Mouse (Mus musculus) heart, embryonic 14.5 days (tissue): ENCODE results near the gene Klrg1. TPM values are rescaled to one million over a fixed set of nuclear protein-coding genes. Genes with fewer than 3 reads are reported as not detected.

Experiments used
- ATAC-seq: fragments of 200-750 bp; cut with Nextera tagmentation; 2 replicates; pipeline ENCODE4 v1.8.0; 2017; ENCODE audit warnings: low read depth, moderate TSS enrichment; ENCODE audit not compliant: insufficient number of reproducible peaks, insufficient read depth, low FRiP score
- H3K27ac ChIP-seq, 2 experiments: fragments of 200-500 bp in 1 of 2; fragments of 300-500 bp in 1 of 2; sonication (generic) in 1 of 2; replicated peaks in 1 of 2; 2 replicates each; pipeline ENCODE4 v1.5.1; 2012 to 2014; ENCODE audit warnings: low read depth in 2 of 2, low read length in 2 of 2, control low read depth in 1 of 2, mild to moderate bottlenecking in 1 of 2, mixed read lengths in 1 of 2; ENCODE audit not compliant: control insufficient read depth in 1 of 2, insufficient read depth in 1 of 2
- H3K27me3 ChIP-seq: fragments of 300-500 bp; sonication (generic); 2 replicates; pipeline ENCODE4 v1.6.1; 2014; ENCODE audit warnings: mild to moderate bottlenecking, low read length, control low read depth; ENCODE audit not compliant: control insufficient read depth, insufficient read depth
- H3K36me3 ChIP-seq: fragments of 300-500 bp; sonication (generic); 2 replicates; pipeline ENCODE4 v1.6.1; 2014; ENCODE audit warnings: mild to moderate bottlenecking, control low read depth, low read length, mixed read lengths; ENCODE audit not compliant: control insufficient read depth, insufficient read depth
- H3K4me1 ChIP-seq, 2 experiments: fragments of 200-500 bp in 1 of 2; fragments of 300-500 bp in 1 of 2; sonication (generic) in 1 of 2; 2 replicates each; pipeline ENCODE4 v1.6.1; 2012 to 2014; ENCODE audit warnings: low read length in 2 of 2, control low read depth in 1 of 2, mixed read lengths in 1 of 2; ENCODE audit not compliant: control insufficient read depth in 2 of 2, insufficient read depth in 2 of 2
- H3K4me2 ChIP-seq: fragments of 300-500 bp; sonication (generic); 2 replicates; pipeline ENCODE4 v1.6.1; 2014; ENCODE audit warnings: mild to moderate bottlenecking, low read length
- H3K4me3 ChIP-seq, 2 experiments: fragments of 200-500 bp in 1 of 2; fragments of 300-500 bp in 1 of 2; sonication (generic) in 1 of 2; 2 replicates each; pipeline ENCODE4 v1.5.1; 2012 to 2014; ENCODE audit warnings: low read length in 2 of 2, mild to moderate bottlenecking in 2 of 2, control low read depth in 1 of 2, low read depth in 1 of 2, moderate library complexity in 1 of 2; ENCODE audit not compliant: control insufficient read depth in 1 of 2, insufficient read depth in 1 of 2
- H3K9ac ChIP-seq: fragments of 300-500 bp; sonication (generic); 2 replicates; pipeline ENCODE4 v1.6.1; 2014; ENCODE audit warnings: mild to moderate bottlenecking, low read length
- H3K9me3 ChIP-seq: fragments of 300-500 bp; sonication (generic); 2 replicates; pipeline ENCODE4 v1.6.1; 2016; ENCODE audit warnings: low read length, control low read depth; ENCODE audit not compliant: control insufficient read depth
- WGBS: fragments of 180-500 bp; shearing (Covaris S2); extraction: QIAGEN DNeasy Blood & Tissue Kit; methylation state at CpG from one replicate; pipeline ENCODE4 v1.1.7; 2014; 5-methylcytosine and 5-hydroxymethylcytosine counted together
- polyA plus RNA-seq: library from polyadenylated mRNA; unstranded; fragments of >200 nt; fragmentation: Nextera tagmentation; extraction: Ambion mirVana; gene quantifications from 2 replicates; pipeline ENCODE4 v1.2.1, GENCODE M21; 2014

The Klrg1 gene
- polyA plus RNA-seq, 1 experiment from 2014 or later, result not detected

DNA sequence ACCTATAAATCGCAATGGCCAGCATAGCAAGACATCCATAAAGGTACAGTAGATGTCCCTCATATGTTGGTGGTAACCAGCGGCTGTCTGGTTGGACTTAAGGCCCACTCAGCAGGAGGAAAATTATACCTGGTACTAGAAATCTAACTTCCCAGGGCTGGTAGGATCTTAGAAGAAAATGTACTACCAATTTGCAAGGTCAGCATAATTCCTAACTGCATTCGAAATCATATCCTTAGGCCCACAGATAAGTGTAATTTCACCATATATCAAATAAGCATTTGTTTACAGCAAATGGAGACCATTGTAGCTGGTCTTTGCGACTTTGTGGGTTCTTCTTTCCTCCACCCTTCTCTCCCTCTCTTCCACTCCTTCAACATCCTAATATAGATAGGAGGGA, 24.0 kb upstream of the Klrg1 start:
- H3K27ac ChIP-seq, result no peak overlapping the region
- H3K4me2 ChIP-seq, result no peak overlapping the region
- no peak for ATAC-seq
- H3K36me3 ChIP-seq, result no peaks in the 10 kb centered on the region
- H3K4me3 ChIP-seq, result no peak overlapping the region
- peaks cover 3 to 16% of the 10 kb centered on the region in 2 experiments; a peak in 3 of 4 replicates for H3K4me1 ChIP-seq
- H3K9ac ChIP-seq, result no peak overlapping the region
- whole genome bisulfite sequencing, result 75% methylated on average over 4 of the region's 4 CpGs
- no peaks in the 10 kb centered on the region for H3K9me3 ChIP-seq
- no peaks in the 10 kb centered on the region for H3K27me3 ChIP-seq

DNA sequence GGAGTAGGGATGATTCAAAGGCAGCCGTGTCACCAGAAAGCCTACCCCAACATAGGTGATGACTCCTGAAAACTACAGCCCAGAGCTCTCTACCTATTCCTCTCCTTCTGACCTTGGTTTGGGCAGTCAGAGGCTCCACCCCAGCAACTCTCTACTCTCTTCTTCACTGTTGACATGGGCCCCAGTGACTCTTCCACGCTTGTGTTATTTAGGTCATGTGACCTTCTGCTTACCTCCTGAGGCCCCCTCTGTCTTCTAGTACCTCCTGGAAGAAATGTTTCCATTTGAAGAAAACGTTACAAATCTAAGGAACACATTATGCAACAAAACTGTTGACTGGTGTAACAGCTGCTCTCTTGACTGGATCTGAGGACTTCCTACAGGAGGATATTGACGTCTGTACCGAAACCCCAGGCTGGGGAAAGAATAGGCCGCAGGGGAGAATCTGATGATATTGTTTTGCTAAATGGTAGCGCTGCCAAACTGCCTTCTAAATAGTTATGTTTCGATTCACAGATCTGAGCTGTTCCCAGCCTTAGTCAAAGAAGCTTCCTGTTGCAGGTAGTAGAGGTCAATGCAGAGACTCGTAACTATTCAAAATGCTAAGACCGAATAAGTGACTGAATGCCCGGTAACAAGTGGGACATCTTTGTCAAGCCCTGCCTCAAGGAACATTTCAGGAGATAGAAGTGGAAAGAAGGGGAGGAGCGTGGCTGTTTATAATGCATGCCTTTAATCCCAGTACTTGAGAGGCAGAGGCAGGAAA, 22.3 kb upstream of the Klrg1 start:
- Histone ChIP-seq H3K4me1 (peaks cover 3 to 7% of the 10 kb centered on the region in 2 experiments; a peak in 3 of 4 replicates), H3K4me2 (no peak overlapping the region), H3K36me3 (no peaks in the 10 kb centered on the region), H3K9ac (no peak overlapping the region), H3K27ac (no peak overlapping the region), H3K4me3 (no peak overlapping the region), H3K9me3 (no peaks in the 10 kb centered on the region), H3K27me3 (no peaks in the 10 kb centered on the region)
- no peak for ATAC-seq
- 76% methylated on average over 12 of the region's 12 CpGs for WGBS

GRCm38 (mm10) chr6:122304355-122304754, 21.7 kb upstream of the Klrg1 start:
- Histone ChIP-seq H3K4me3 (no peak overlapping the region), H3K4me1 (peaks cover under 1 to 3% of the 10 kb centered on the region in 2 experiments; a peak in 2 of 4 replicates), H3K27me3 (no peaks in the 10 kb centered on the region), H3K9me3 (no peaks in the 10 kb centered on the region), H3K27ac (no peak overlapping the region), H3K36me3 (no peaks in the 10 kb centered on the region), H3K9ac (no peak overlapping the region), H3K4me2 (no peak overlapping the region)
- ATAC-seq, result no peak
- 37% methylated on average over 6 of the region's 6 CpGs for WGBS

DNA sequence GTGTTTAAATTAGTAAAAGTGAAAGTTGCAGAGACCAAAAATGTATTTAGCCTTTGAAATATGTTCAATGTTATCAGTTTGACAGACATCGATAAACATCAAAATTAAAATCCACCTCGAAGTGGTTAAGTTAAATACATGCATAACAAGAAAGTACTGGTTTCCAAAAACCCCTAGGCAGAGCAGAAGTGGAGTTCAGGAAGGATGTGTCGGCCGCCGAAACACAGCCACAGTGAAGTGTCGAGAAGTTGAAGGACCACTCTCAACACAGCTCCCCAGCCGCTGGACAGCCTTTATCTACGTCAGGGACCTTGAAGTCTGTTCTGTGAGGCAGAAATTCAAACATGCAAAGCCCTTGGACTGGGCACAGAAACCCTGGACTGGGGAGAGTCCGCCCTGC, 20.8 kb upstream of the Klrg1 start:
- Histone ChIP-seq H3K27ac (no peak overlapping the region), H3K9me3 (no peaks in the 10 kb centered on the region), H3K4me3 (no peak overlapping the region), H3K27me3 (no peaks in the 10 kb centered on the region), H3K4me1 (peaks cover 0 to 3% of the 10 kb centered on the region in 2 experiments; a peak in 1 of 4 replicates), H3K4me2 (peak overlapping the region; percentile 45), H3K9ac (no peak overlapping the region), H3K36me3 (no peaks in the 10 kb centered on the region)
- WGBS, result 32% methylated on average over 9 of the region's 9 CpGs
- no peak for ATAC-seq

DNA sequence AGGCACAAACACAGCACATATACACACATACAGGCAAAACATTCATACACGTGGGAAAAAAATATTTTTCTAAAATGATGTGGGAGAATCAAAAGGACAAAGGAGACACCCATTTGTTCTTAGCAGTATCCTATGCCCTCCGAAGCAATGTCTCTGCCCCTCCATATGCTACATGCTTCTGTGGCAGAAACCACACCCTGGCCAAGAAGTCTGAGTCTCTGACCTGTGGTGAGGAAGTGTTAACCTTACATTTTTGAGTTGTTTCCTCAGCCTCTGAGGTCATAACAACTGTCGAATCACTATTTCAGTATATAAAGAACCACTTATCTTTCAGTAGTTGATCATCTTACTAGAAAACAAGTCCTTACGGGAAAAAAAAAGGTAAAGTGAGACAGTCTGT, 20.0 kb upstream of the Klrg1 start:
- WGBS, result 85% methylated on average over 4 of the region's 4 CpGs
- H3K4me3 ChIP-seq, result no peak overlapping the region
- H3K9me3 ChIP-seq, result no peaks in the 10 kb centered on the region
- H3K27ac ChIP-seq, result no peak overlapping the region
- no peak for ATAC-seq
- no peaks in the 10 kb centered on the region for H3K36me3 ChIP-seq
- H3K9ac ChIP-seq, result no peak overlapping the region
- peaks cover 3% of the 10 kb centered on the region in 2 experiments; a peak in 1 of 4 replicates for H3K4me1 ChIP-seq
- no peaks in the 10 kb centered on the region for H3K27me3 ChIP-seq
- H3K4me2 ChIP-seq, result no peak overlapping the region

GRCm38 (mm10) chr6:122302121-122302520, 19.4 kb upstream of the Klrg1 start:
- WGBS, result 83% methylated on average over 1 of the region's 1 CpGs

DNA sequence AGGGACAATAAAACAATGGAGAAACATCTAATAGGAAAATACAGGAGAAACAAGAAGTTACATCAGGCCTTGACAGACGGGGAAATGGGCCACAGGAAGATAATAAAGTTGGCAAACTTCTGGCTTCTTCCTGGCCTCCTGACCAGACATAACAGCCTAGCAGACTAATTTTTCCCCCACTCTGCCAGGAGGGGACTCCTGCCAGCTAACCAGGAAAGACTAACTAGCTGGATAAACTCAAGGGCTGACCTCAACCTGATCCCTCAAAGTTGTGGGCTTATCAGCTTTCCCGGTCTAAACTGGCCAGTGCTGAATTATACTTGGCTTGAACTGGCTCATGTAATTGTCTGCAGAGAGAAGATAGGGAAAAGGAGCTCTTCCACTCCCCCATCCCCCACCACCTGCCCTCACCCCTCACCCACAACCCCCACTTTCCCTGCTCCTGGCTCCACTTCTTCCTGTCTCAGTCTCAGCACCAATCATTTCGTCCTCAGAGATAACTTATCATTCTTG, 17.0 kb upstream of the Klrg1 start:
- Histone ChIP-seq H3K9ac (no peak overlapping the region), H3K36me3 (no peaks in the 10 kb centered on the region), H3K4me2 (no peak overlapping the region), H3K4me3 (no peak overlapping the region), H3K9me3 (no peaks in the 10 kb centered on the region), H3K27me3 (no peaks in the 10 kb centered on the region), H3K4me1 (peaks cover 5 to 8% of the 10 kb centered on the region in 2 experiments; a peak in 2 of 4 replicates), H3K27ac (no peak overlapping the region)
- 23% methylated on average over 3 of the region's 3 CpGs for WGBS
- no peak for ATAC-seq

More at GRCm38 (mm10) chr6:122302121-122302520, 19.4 kb upstream of the Klrg1 start:
- Histone ChIP-seq H3K4me2 (no peak overlapping the region), H3K36me3 (no peaks in the 10 kb centered on the region), H3K4me1 (peaks cover 4 to 5% of the 10 kb centered on the region in 2 experiments; a peak in 2 of 4 replicates), H3K4me3 (no peak overlapping the region), H3K27ac (no peak overlapping the region), H3K27me3 (no peaks in the 10 kb centered on the region), H3K9me3 (no peaks in the 10 kb centered on the region), H3K9ac (no peak overlapping the region)
- ATAC-seq, result no peak
